Mouse (Mus musculus): ENCODE results near the gene Olfr683.
"Not testable (repeated sequence)": the region's sequence is repeated elsewhere in the genome, so short reads cannot be mapped to it uniquely, and the experiment has no call there.

Olfr683 gene

DNA sequence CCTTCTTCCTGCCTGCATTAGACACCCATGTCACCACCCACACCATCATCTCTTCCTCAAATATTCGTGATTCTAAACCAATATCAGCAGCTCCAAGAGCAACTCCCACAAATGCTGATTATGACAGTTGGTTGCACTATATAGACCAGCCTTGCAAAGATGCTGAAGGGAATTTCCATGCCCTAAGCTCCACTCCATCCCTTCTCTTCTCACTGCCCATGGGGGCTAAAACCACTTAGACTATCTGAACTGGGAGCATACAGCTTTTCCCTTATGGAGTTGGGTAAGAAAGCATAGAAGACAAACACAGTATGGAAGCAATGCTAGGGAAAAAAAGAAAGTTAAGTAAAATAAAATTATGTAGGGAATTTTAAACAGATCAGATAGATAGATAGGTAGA lies at the start of gene Olfr683:
TSS of gene Olfr683 (minus strand) at position 101 of the 400 bp plus-strand sequence.
- DNase-seq (ENCODE audit: low spot score), result no peak

DNA sequence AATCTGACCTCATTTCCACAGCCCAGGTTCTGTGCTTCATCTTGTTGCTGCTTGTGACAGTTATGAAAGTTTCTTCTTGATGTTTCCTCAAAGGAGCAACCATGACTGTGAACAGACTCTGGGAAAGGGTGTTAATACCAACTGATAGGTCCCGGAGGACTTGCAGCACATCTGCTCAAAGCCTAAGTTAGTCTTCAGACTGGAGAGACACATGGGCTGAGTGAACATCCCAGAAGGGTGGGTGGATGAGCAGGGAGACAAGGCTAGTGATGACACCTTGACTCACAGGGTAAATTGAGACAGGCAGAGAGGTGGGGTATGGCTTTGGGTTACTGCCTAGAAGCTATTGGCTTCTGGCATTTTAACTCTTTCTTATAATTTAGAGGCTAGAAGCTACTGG lies 39.1 kb upstream of the Olfr683 start, which contains the start of gene Olfr685:
TSS of gene Olfr685 (minus strand) at position 101 of the 400 bp plus-strand sequence.
- no peak for DNase-seq (ENCODE audit: low spot score)

DNA sequence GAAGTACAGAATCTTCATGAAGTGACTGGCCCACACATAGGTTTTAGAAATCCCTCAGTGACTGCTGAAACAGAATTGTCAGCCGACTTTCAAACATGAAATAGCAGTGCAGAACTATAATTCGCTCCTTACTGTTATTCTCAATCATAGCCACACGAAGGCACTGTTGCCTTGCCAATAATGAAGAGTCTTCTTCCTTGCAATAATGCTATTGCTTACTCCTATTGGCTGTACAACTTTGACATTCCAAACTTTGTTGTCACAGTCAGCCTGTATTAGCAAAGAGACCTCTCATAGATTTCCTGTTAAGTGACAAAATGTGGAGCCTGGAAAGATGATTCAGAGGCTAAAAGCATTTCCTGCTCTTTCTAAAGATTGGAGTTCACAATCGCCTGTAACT lies 24.0 kb upstream of the Olfr683 start:
- DNase-seq (ENCODE audit: low spot score), result no peak

DNA sequence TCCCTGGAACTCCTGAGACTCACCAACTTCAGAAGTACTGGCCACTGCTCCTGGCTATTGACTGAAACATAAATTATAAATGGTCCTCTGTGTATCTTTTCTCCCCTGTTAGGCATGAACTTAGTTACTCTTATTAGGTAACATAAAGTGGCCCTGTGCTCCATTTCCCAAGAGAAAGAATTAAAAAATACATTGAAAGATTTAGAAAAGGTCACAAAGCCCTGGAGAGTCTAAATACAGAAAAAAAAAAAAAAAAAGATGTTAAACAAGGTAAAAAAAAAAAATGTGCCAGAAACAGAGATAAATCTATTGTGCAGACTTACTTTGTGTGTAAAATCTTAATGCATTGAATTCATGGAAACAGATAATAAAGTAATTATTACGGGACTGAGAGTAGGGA lies 16.7 kb upstream of the Olfr683 start, which contains the start of gene Olfr684:
TSS of gene Olfr684 (minus strand) at position 101 of the 400 bp plus-strand sequence.
- no peak for DNase-seq (ENCODE audit: low spot score)

DNA sequence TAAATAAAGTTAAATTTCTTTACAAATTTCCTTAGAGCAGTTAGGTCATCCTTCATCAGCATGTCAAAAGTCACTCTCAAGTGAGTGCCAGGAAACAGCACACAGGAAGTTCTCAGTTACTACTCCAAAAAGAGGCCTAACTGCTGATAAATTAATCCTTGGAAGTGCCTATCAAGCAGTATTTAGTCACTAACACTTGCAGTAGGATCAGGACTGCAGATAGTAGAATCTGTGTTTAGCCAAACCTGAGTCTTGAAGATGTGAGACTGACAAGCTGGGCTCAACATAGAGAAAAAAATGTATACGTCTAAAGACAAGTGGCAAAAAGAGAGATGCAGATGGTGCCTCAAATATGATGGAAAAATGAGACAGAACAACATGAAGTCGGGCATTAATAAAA lies 5.5 kb downstream of the Olfr683 start:
- no peak for DNase-seq (ENCODE audit: low spot score)

DNA sequence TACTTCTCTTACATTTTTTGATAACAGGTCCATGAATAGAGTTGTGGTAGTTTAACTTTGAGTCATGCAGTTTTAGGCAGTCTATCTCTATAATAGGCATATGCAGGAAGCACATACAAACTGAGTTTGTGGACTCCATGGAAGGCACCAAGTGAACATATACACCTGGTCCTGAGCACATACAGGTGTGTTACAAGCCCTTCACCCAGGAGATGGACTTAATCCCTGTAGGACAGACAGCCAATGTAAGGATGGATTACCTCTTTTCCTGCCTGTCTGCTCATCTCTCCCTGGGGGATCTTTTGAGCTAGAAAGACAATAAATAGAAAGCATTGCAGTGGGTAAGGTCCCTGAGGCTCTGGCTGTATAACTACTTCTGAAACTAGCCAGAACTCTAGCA lies 30.3 kb downstream of the Olfr683 start, which contains the start of gene Olfr681:
TSS of gene Olfr681 (plus strand) at position 301 of the 400 bp plus-strand sequence.
- no peak for DNase-seq (ENCODE audit: low spot score)

DNA sequence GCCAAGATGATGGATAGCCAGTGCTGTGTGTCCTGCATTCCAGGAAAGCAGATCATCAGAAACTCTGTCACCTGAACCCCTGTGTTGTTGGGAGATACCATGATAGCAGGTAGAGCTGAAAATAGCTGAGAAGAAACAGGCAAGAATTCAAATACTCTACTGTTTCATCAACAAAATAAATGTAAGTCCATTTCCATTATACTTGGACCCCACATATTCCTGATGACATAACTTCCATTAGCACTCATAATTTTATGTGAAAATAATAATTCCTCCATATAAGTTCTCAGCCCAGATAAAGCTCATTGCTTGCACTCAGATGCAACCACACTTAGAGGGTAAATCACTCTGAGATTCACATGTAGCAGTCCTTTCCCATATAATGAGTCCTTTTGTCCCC lies 54.1 kb downstream of the Olfr683 start, which contains the start of gene Olfr680-ps1:
TSS of gene Olfr680-ps1 (minus strand) at position 101 of the 400 bp plus-strand sequence.
- not testable (repeated sequence) for DNase-seq (ENCODE audit: low spot score)
